Mouse (Mus musculus) monocyte, adult 2 months (primary cell): ENCODE measurements at regions not wholly inside any gene's neighbourhood (a gene's known extent, or its start where the extent isn't known, plus 50 kb on each side); places are given as distances from the start of the nearest gene placed in this dataset.

Experiments used
- DNase-seq, 2 experiments: peaks; one replicate each; pipeline ENCODE4 v3.0.0; 2022; ENCODE audit warnings: low spot score in 2 of 2, low read depth in 1 of 2

GRCm38 (mm10) chr9:40617676-40618062 is 52.7 kb upstream of the Gm21915 start:
- DNase-seq = no peak

- DNase-seq = no peak
Measured at GRCm38 (mm10) chr9:40617036-40617675, 53.3 kb upstream of the Gm21915 start.

GRCm38 (mm10) chr9:40616426-40617035 is 53.9 kb upstream of the Gm21915 start:
- peak in 1 of 2 experiments; percentile 51 for DNase-seq

- DNase-seq = no peak
Measured at GRCm38 (mm10) chr9:40615891-40616290, 54.5 kb upstream of the Gm21915 start.

- DNase-seq = no peak
Measured at GRCm38 (mm10) chr9:40614071-40614470, 56.3 kb upstream of the Gm21915 start.

GRCm38 (mm10) chr9:40613182-40613581 is 57.2 kb upstream of the Gm21915 start:
- no peak for DNase-seq

GRCm38 (mm10) chr9:40612755-40613154 is 57.7 kb upstream of the Gm21915 start:
- no peak for DNase-seq

GRCm38 (mm10) chr9:40612312-40612711 is 58.1 kb upstream of the Gm21915 start:
- DNase-seq = no peak

- no peak for DNase-seq
Measured at GRCm38 (mm10) chr9:40611626-40612025, 58.8 kb upstream of the Gm21915 start.

GRCm38 (mm10) chr9:40608596-40608995 is 61.8 kb upstream of the Gm21915 start:
- DNase-seq = no peak

- DNase-seq = no peak
Measured at GRCm38 (mm10) chr9:40607941-40608340, 62.5 kb upstream of the Gm21915 start.

GRCm38 (mm10) chr9:40603521-40603920 is 66.9 kb upstream of the Gm21915 start:
- DNase-seq = no peak

- DNase-seq = no peak
Measured at GRCm38 (mm10) chr9:40598431-40598831, 67.2 kb upstream of the Gramd1b start.

- no peak for DNase-seq
Measured at GRCm38 (mm10) chr9:40587421-40587820, 56.2 kb upstream of the Gramd1b start.

- DNase-seq = no peak
Measured at GRCm38 (mm10) chr9:40586581-40586980, 55.4 kb upstream of the Gramd1b start.

GRCm38 (mm10) chr9:40583554-40583953 is 52.4 kb upstream of the Gramd1b start:
- DNase-seq = peak; percentile 36 to 74

GRCm38 (mm10) chr9:40581854-40582253 is 50.7 kb upstream of the Gramd1b start:
- DNase-seq = peak; percentile 70 to 80
